Mouse (Mus musculus): ENCODE data around the gene Glis3.

The Glis3 gene

DNA sequence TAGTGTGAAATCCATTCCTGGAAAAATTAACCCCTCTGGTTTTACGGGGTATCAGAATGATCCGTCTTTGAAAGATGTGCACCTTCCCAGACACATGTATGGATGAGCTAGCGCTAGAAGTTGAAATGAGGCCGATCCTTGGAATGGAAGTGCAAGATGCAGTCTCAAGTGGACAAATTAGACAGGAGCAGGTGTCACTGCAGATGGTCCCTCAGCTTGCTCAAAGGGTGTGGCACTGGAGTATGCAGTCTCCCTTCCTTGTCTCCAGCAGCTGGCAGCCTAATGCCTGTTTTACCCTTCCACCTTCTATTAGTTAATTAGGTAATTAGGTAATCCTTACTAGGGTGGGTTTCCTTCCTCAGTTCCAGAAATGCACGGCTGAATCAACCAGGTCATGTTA lies 53.7 kb downstream of the Glis3 start:
- no peak for TF ChIP-seq GATA4 (IDR thresholded peaks at IDR 0.05; ENCODE audit: insufficient replicate concordance, low read length)

DNA sequence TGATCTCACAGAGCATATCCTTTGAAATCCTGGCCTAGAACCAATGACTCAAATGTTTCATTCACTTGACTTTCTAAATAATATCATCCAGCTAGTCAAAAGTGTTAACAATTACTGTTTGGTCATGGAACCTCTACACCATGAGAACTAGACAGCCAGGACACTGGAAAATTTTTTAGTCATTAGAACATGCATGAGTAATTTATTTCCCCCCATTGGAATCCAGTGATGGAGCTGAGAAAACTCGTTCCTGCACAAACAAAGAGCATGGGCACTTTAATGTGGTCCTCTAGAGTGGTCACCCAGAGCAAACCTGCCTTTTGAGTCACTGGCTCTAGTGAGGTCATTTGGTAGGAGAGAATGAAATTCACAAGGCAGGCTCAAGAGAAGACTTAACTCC lies 55.3 kb downstream of the Glis3 start:
- TF ChIP-seq GATA4 (IDR thresholded peaks at IDR 0.05; ENCODE audit: insufficient replicate concordance, low read length): no peak

DNA sequence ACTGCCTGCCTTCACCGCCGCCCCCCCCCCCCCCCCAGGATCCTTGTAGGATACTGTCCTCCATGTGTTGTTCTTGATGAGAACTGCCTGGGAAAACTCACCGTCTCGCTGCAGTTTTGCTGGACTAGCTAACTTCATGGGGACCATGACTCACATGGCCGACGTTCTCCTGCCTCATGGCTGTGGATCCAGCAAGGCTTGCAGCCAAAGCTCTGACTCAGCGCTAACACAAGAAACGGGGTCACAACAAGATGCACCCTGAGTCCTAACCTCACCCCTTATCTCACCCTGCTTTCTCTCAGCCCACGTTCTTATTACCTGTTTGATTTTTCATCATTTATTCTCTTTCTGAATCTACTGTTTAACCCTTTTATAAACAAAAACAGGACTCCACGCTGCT lies 56.2 kb downstream of the Glis3 start:
- TF ChIP-seq GATA4 (IDR thresholded peaks at IDR 0.05; ENCODE audit: insufficient replicate concordance, low read length): no peak

DNA sequence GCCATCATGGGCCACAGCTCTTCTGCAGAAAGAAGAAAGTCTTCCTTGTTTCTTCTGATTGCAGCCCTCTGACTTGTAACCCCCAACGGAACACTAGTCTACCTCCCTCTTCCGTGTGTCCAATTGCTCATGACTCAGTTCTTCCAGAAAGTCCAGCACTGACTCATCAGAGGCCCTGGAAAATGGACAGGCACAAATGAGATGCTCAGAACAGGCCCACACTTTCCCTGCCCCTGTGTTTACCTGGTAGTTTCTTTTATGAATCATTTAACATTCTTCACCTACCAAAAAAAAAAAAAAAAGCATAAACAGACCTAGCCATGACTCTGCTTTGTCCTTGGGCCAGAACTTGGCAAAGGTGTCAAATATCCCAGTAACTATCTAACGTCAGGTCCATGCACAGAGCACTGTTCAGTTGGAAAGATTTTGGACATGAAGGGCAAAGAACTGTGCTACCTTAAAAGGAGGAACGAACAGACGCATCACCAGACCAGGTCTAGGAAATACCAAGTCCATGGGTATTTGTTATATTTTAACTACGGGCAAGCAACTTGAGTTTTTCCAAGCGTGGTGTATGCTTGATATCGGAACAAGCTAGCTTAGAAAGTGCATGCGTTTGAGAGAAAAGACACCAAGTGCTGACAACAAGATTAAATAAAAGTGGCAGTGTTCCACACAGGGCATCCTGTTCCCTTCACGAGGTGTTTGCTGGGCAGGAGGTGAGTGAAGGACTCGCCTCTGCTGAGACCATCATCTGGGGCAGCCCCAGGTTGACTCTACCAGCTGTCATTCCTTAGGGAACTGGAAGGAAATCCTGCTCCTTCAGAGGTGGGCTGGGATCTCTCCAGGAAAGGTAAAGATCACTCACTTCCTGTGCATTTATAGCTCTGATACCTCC lies 58.0 kb downstream of the Glis3 start:
- TF ChIP-seq GATA4 (IDR thresholded peaks at IDR 0.05; ENCODE audit: insufficient replicate concordance, low read length): no peak

DNA sequence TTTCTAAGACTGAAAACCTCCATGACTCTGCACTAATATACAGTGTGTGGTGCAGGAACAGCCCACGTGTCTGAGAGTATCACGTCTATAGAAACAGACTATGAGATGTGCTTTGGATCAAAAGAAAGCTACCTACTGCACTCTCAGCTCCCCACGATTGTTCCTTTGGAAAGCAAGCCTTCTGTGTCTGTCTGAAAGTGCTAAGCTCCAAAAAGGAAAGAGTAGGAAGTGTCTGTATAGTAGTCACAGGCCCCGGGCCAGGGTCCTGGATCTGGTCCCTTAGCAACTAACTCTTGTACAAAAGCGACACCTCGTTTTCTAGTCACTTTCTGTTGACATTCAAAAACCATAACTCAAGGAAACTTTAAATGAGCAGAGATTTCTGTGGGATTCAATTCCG lies 62.1 kb downstream of the Glis3 start:
- TF ChIP-seq GATA4 (IDR thresholded peaks at IDR 0.05; ENCODE audit: insufficient replicate concordance, low read length): no peak

DNA sequence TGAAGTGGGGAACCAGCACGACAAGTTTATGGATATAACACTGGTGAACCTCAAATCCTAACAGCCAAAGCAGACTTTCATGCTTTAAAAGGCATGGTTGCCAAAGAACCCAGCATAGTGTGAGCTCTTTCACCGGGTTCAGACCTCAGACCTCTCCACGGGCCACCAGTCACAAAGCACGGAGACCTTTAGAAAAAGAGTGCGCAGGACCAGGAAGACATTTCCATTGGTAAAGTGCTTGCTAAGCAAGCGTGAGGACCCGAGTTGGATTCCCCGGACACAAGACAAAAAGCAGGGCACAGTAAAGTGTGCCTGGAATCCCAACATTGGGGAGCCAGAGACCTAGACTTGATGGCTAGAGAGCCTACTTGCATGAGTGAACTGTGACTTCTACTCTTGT lies 62.7 kb downstream of the Glis3 start:
- no peak for TF ChIP-seq GATA4 (IDR thresholded peaks at IDR 0.05; ENCODE audit: insufficient replicate concordance, low read length)

DNA sequence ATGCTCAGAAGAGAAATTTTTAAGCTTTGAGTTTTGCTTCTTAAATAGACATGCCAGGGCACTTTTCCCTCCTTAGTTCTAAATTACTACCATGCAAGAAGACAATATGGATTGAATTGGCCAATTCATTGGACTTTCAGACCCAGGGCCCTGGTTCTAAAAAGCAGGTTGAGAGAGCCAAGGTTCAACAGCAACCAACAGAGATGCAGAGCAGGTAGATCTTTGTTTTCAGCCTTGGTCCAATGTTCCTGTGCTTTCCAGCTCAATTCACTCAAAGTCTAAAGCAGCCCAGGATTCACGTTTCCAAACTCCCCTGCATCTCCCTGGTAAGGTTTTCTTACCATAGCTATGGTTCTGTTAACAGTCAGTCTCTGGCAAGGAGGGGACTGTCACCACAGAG lies 63.4 kb downstream of the Glis3 start:
- no peak for TF ChIP-seq GATA4 (IDR thresholded peaks at IDR 0.05; ENCODE audit: insufficient replicate concordance, low read length)

DNA sequence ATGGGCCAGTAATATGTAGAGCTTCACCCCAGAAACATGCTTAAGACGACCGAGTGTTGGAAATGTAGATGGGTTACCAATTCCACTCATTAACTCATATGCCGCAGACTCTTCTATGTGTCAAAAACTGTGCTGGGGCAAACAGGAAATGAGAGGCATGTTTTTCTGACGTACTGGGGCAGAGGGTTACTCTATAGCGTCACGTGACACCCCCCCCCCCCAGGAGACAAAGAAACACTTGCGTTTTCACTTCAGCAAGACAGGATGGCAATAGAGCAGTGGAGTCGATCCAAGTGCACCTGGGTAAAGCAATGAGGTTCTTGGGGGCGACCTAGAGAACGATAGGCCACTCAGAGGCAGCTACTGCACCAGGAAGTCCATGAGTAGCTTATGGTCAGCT lies 67.6 kb downstream of the Glis3 start:
- TF ChIP-seq GATA4 (IDR thresholded peaks at IDR 0.05; ENCODE audit: insufficient replicate concordance, low read length): no peak

DNA sequence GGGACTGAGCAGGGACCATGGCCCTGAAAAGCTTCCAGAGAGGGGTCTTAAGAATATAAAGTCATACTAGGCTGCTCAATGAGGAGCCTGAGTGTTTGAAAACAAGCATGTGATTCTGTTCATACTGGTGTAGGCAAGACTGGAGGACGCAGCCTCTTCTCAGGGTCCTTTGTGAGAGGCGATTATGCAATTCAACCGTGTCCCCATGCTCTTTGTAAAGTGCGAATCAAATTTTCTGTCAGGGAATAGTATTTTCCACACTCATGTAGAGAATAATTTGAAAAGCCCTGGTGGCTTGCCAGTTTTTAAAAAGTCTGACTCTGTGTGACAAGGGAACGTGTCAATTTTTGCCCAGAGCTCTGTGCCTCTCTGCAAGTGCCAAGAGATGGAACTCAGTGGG lies 71.1 kb downstream of the Glis3 start:
- no peak for TF ChIP-seq GATA4 (IDR thresholded peaks at IDR 0.05; ENCODE audit: insufficient replicate concordance, low read length)

DNA sequence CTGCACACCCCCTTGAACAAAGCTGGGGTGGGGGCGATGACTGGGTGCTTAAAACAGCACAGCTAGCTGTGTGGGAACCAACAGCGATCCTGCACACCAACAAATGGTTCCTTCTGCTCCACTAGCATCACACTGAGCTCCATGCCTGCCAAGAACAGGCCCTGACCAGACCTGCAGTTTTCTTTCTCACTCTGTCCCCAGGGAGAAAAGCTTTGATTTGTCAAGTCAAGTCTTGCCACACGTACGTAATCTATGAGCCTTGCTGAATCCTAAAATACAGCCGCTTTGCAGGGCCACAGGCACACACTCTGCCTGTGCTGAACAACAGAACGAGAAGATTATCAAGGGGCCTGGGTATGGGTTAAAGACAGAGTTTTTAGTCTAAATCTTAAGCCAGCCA lies 71.6 kb downstream of the Glis3 start:
- TF ChIP-seq GATA4 (IDR thresholded peaks at IDR 0.05; ENCODE audit: insufficient replicate concordance, low read length): no peak

DNA sequence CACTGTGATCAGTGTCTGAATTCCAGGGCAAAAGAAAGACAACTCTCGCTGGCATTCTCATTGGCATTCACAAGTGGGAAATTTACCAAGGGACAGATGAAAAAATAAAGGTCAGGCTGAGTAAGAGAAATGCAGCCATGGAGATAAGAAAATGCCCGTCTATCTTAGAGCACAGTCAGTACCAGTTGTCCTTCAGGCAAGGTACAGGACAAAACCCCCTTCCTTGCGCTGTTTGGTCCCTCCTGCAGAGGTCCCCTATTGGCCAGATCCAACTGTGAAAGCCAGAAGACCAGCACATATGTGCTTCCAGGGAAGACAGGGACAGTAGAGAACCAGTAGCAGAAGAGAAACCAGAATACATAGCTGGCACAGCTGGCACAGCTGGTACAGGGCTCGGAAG lies 79.0 kb downstream of the Glis3 start:
- TF ChIP-seq GATA4 (IDR thresholded peaks at IDR 0.05; ENCODE audit: insufficient replicate concordance, low read length): no peak

DNA sequence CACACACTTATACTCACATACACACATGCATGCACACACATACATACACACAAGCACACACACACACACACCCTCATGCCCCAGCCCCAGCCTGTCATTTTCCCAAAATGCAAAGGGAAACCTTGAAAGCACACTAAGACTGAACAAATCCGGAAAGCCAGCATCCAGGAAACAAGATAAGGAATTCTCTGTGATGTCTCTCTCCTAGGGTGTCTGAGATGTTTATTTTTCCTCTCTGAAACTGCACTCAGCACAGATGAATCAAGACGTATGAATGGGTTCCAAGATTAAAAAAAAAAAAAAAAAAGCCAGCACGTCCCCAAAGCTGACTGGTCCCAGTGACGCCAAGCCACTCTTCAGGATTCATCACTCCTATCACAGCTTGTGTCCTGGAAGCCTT lies 85.7 kb downstream of the Glis3 start:
- no peak for TF ChIP-seq GATA4 (IDR thresholded peaks at IDR 0.05; ENCODE audit: insufficient replicate concordance, low read length)

DNA sequence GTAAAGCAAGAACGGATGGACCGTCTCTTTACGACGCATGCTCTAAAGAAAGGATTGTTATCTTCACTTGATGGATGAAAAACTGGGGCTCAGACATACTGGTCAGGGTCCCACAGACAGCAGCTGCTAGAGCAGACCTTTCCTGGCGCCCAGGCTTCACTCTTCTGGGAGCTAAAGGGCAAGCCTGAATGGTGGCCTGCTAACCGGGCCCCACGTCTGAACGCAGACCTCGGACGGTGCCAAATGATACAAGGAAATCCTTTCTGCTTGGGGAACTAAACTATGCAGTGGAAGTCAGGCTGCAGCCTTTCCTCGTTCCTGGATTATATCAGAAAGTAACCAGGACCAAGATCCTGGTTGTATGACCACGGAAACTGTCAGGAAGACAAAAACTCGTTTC lies 86.9 kb downstream of the Glis3 start:
- no peak for TF ChIP-seq GATA4 (IDR thresholded peaks at IDR 0.05; ENCODE audit: insufficient replicate concordance, low read length)

DNA sequence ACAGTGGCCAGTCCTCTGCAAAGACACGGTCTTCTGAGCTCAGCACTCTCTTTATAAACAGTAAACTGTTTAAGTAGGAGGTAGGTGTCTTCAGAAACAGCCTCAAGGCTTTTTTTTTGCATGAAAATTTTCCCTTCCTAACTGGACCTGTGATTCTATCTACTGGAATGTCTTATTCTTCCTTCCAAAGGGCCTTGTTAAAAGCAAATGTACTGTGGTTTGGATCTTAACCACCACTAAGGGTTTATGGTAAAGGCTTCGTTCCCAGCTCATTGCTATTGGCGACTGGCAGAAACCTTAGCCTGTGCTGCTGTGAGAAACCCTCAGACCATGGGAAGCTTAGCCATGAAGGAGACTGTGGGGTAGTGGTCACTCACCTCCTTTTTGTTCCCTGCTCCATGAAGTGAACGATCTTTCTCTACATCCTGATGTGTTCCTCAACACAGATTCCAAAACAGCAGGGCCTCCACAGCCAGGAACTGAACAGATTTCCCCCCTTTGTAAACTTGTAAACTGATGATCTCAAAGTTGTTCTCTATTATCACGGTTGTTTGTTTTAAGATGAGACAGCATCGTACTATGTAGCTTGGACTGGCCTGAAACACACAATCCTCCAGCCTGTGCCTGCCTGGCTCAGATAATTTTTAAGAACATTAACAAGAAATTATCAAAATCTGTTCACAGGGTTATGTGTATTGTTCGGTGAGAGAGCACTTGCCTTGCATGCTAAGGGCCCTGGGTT lies 88.0 kb downstream of the Glis3 start:
- TF ChIP-seq GATA4 (IDR thresholded peaks at IDR 0.05; ENCODE audit: insufficient replicate concordance, low read length): no peak

DNA sequence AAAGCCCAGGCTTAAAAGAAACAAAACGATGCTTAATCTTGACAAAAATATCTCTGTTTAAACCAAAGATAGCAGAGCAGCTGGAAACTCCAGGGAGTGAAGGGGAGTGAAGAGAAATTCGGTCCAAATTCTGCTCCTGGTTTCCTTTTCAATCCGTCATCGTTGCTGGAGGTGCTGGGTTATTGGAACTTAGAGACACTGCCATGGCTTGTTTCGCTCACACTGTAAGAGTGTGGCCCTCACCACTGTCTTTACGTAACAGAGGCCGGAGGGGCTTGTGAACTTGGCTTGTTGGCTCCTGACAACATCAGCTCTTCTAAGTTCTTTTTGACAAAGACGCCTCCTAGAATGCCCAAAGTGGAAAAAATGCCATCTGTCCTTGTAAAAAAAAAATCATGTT lies 99.4 kb downstream of the Glis3 start:
- no peak for TF ChIP-seq GATA4 (IDR thresholded peaks at IDR 0.05; ENCODE audit: insufficient replicate concordance, low read length)

DNA sequence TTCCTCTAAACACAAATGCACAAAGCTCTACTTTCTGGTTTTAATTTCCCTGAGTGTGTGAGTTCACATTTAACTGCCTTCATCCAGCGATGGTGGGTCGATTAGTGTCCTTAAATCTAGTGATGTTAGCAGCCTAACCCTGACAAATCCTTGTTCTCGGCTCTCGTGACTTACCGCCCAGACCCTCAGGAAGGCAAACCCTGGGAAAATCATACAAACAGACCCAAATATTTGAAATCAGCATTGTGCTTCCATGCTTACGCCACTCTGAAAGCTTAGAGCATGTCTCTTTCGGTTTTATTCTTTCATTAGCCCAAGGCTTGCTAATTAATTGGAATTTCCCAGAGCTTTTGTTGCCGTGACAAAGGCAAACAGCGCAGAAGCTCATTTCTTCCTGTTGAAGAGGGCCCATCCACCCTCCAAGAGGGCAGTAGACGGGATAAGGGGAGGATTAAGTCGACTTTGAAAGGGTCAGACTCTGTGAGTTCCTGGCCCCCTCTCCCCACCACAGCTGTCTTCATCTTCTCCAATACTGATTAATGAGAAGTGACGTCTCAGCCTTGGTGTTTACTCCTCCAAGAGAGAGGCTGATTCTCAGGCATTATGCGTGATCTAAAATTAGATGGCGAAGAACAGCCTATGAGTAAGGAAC lies 100.0 kb downstream of the Glis3 start:
- TF ChIP-seq GATA4 (IDR thresholded peaks at IDR 0.05; ENCODE audit: insufficient replicate concordance, low read length): no peak

Measured in liver, adult (tissue).